Mouse (Mus musculus) stomach, embryonic 14.5 days (tissue): ENCODE data around the gene Uchl4. TPM values are rescaled to one million over a fixed set of nuclear protein-coding genes. Genes with fewer than 3 reads are reported as not detected.

Experiments
- ATAC-seq: fragments of 200-750 bp; cut with Nextera tagmentation; 2 replicates; pipeline ENCODE4 v1.8.0; 2017; ENCODE audit warnings: low read depth, moderate TSS enrichment; ENCODE audit not compliant: insufficient number of reproducible peaks, insufficient read depth, low FRiP score
- H3K27ac ChIP-seq: fragments of 300-500 bp; sonication (generic); 2 replicates; pipeline ENCODE4 v1.5.1; 2014; ENCODE audit warnings: mild to moderate bottlenecking, low read length, moderate library complexity, mixed read lengths
- H3K27me3 ChIP-seq: fragments of 300-500 bp; sonication (generic); 2 replicates; pipeline ENCODE4 v1.6.1; 2014; ENCODE audit warnings: low read length, control low read depth, mixed read lengths; ENCODE audit not compliant: control insufficient read depth, insufficient read depth
- H3K36me3 ChIP-seq: fragments of 300-500 bp; sonication (generic); 2 replicates; pipeline ENCODE4 v1.6.1; 2014; ENCODE audit warnings: mild to moderate bottlenecking, control low read depth, low read length, moderate library complexity, mixed read lengths; ENCODE audit not compliant: control insufficient read depth, insufficient read depth
- H3K4me1 ChIP-seq: fragments of 300-500 bp; sonication (generic); 2 replicates; pipeline ENCODE4 v1.6.1; 2014; ENCODE audit warnings: low read length, control low read depth, mixed read lengths; ENCODE audit not compliant: control insufficient read depth, insufficient read depth
- H3K4me2 ChIP-seq: fragments of 300-500 bp; sonication (generic); replicated peaks from 2 replicates; pipeline ENCODE4 v1.6.1; 2014; ENCODE audit warnings: low read depth, low read length, control low read depth
- H3K4me3 ChIP-seq: fragments of 300-500 bp; sonication (generic); 2 replicates; pipeline ENCODE4 v1.5.1; 2014; ENCODE audit warnings: low read depth, low read length, control low read depth
- H3K9ac ChIP-seq: fragments of 300-500 bp; sonication (generic); replicated peaks from 2 replicates; pipeline ENCODE4 v1.6.1; 2014; ENCODE audit warnings: low read depth, mild to moderate bottlenecking, control low read depth, low read length, moderate library complexity, mixed read lengths
- H3K9me3 ChIP-seq: fragments of 300-500 bp; sonication (generic); 2 replicates; pipeline ENCODE4 v1.6.1; 2016; ENCODE audit warnings: low read depth, low read length, control low read depth; ENCODE audit not compliant: control insufficient read depth
- WGBS: fragments of 180-500 bp; shearing (Covaris S2); extraction: QIAGEN DNeasy Blood & Tissue Kit; methylation state at CpG from one replicate; pipeline ENCODE4 v1.1.7; 2014; 5-methylcytosine and 5-hydroxymethylcytosine counted together
- polyA plus RNA-seq: library from polyadenylated mRNA; unstranded; fragments of >200 nt; fragmentation: Nextera tagmentation; extraction: Ambion mirVana; gene quantifications from 2 replicates; pipeline ENCODE4 v1.2.1, GENCODE M21; 2014

Gene Uchl4
- polyA plus RNA-seq, 1 experiment from 2014 or later, result 4.8 TPM

DNA sequence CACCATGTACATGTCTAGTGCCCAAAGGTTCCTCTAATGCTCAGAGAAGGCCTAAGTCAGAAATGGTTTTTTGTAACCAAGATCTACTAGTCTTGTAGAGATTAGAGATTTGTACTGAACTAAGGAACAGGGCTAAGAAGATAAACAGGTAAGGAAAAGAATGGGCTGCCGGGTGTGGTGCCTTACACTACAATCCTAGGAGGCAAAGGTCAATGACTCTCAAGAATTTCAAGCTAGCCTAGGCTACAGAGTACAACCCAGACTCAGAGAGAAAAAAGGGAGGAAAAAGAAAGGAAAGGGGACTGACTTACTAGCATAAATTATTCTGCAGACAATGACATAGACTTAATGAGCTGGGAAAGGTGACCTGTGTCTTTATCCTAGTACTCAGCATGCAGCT lies 14.4 kb upstream of the Uchl4 start:
- no peak overlapping the region for H3K4me2 ChIP-seq
- H3K36me3 ChIP-seq, result no peaks in the 10 kb centered on the region
- ATAC-seq, result no peak
- H3K27me3 ChIP-seq, result no peaks in the 10 kb centered on the region
- no peaks in the 10 kb centered on the region for H3K9me3 ChIP-seq
- no peak overlapping the region for H3K9ac ChIP-seq
- WGBS, result 51% methylated on average over 1 of the region's 1 CpGs
- H3K4me1 ChIP-seq, result peaks cover 2% of the 10 kb centered on the region; the same call in 1 of the 2 replicates
- H3K4me3 ChIP-seq, result no peak overlapping the region
- no peak overlapping the region for H3K27ac ChIP-seq

DNA sequence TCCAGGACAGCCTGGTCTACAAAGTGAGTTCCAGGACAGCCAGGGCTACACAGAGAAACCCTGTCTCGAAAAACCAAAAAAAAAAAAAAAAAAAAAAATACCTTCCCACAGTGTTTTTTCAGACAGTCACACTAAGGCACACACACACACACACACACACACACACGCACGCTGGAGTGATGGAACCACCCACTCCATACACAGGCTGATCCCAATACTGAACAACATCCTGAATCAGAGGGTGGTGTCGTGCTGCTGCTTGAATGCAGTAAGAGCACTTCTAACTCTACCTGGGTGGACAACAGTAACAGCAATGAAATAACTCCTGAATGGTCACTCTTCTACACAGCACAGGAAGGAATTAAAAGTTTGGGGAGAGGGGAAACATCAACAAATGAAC lies 13.5 kb upstream of the Uchl4 start:
- no peaks in the 10 kb centered on the region for H3K36me3 ChIP-seq
- no peak overlapping the region for H3K4me3 ChIP-seq
- peaks cover 2% of the 10 kb centered on the region; the same call in 1 of the 2 replicates for H3K4me1 ChIP-seq
- H3K4me2 ChIP-seq, result no peak overlapping the region
- 82% methylated on average over 4 of the region's 4 CpGs for WGBS
- H3K9ac ChIP-seq, result no peak overlapping the region
- no peak overlapping the region for H3K27ac ChIP-seq
- H3K9me3 ChIP-seq, result no peaks in the 10 kb centered on the region
- no peak for ATAC-seq
- no peaks in the 10 kb centered on the region for H3K27me3 ChIP-seq

DNA sequence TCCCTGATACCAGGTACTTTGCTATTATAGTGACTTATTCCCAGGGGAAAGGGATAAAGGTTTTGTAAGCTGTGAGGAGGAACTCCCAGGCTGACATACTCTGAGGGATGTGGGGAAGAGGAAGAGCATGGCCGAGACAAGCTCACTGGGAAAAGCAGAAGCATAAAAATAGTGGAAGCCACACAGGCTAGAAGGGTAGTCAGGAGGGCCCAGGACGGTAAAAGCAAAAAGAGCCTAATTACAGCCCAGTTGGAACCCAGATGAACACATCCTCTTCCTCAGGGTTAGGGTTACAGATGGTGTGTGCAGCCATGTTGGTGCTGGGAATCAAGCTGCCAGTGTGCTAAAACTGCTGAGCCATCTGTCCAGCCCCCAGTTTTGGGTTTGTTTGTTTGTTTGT lies 12.9 kb upstream of the Uchl4 start:
- H3K27ac ChIP-seq, result no peak overlapping the region
- peaks cover 3% of the 10 kb centered on the region; the same call in 1 of the 2 replicates for H3K4me1 ChIP-seq
- 66% methylated on average over 2 of the region's 2 CpGs for WGBS
- no peak for ATAC-seq
- H3K27me3 ChIP-seq, result no peaks in the 10 kb centered on the region
- no peak overlapping the region for H3K4me3 ChIP-seq
- H3K4me2 ChIP-seq, result no peak overlapping the region
- H3K9ac ChIP-seq, result no peak overlapping the region
- H3K36me3 ChIP-seq, result no peaks in the 10 kb centered on the region
- H3K9me3 ChIP-seq, result no peaks in the 10 kb centered on the region

GRCm38 (mm10) chr9:64225805-64226204 lies 9.2 kb upstream of the Uchl4 start:
- Histone ChIP-seq H3K27me3 (no peaks in the 10 kb centered on the region), H3K9ac (no peak overlapping the region), H3K4me3 (no peak overlapping the region), H3K27ac (no peak overlapping the region), H3K4me1 (peaks cover 12% of the 10 kb centered on the region; the same call in 1 of the 2 replicates), H3K36me3 (no peaks in the 10 kb centered on the region), H3K9me3 (no peaks in the 10 kb centered on the region), H3K4me2 (no peak overlapping the region)
- ATAC-seq, result 0 out of 2 replicates have a peak, but pooled peaks have one; percentile 67

GRCm38 (mm10) chr9:64227736-64228135 lies 7.3 kb upstream of the Uchl4 start:
- no peak for ATAC-seq
- H3K4me2 ChIP-seq, result no peak overlapping the region
- no peak overlapping the region for H3K4me3 ChIP-seq
- no peaks in the 10 kb centered on the region for H3K9me3 ChIP-seq
- WGBS, result 75% methylated on average over 12 of the region's 12 CpGs
- no peak overlapping the region for H3K27ac ChIP-seq
- peaks cover 31% of the 10 kb centered on the region for H3K4me1 ChIP-seq
- H3K36me3 ChIP-seq, result no peaks in the 10 kb centered on the region
- H3K27me3 ChIP-seq, result no peaks in the 10 kb centered on the region
- no peak overlapping the region for H3K9ac ChIP-seq

- no peak overlapping the region for H3K4me3 ChIP-seq
- ATAC-seq, result no peak
- H3K9ac ChIP-seq, result no peak overlapping the region
- peaks cover 36% of the 10 kb centered on the region for H3K4me1 ChIP-seq
- H3K27me3 ChIP-seq, result no peaks in the 10 kb centered on the region
- no peaks in the 10 kb centered on the region for H3K9me3 ChIP-seq
- no peak overlapping the region for H3K27ac ChIP-seq
- no peak overlapping the region for H3K4me2 ChIP-seq
- no peaks in the 10 kb centered on the region for H3K36me3 ChIP-seq
These were observed 6.0 kb upstream of the Uchl4 start for GRCm38 (mm10) chr9:64228972-64229371.

GRCm38 (mm10) chr9:64231171-64231570 lies 3.8 kb upstream of the Uchl4 start:
- Histone ChIP-seq H3K27me3 (no peaks in the 10 kb centered on the region), H3K27ac (peak overlapping the region; percentile 83), H3K4me1 (peaks cover 45% of the 10 kb centered on the region), H3K9me3 (no peaks in the 10 kb centered on the region), H3K4me3 (no peak overlapping the region), H3K9ac (no peak overlapping the region), H3K36me3 (no peaks in the 10 kb centered on the region), H3K4me2 (no peak overlapping the region)
- WGBS, result 27% methylated on average over 5 of the region's 5 CpGs
- ATAC-seq, result no peak

DNA sequence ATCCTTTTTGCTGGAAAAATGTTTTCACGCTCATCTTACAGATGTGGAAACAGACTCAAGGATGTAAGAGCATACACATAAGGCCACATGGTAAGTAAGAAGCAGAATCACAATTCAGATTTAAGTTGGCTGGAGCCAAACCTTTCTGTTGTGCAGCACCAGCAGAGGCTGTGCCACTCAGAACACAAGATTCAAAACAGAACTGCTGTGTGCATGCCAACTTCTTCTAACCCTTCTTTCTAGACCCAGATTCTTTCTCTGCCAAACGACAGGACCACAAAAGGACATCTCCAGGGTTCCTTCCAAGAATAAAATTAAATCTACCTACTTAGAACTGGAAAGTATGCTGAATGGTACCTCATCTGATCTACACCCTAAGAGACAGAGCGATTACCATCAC lies 3.3 kb upstream of the Uchl4 start:
- ATAC-seq, result no peak
- no peaks in the 10 kb centered on the region for H3K27me3 ChIP-seq
- H3K9me3 ChIP-seq, result no peaks in the 10 kb centered on the region
- 0 out of 2 replicates have a peak overlapping the region, but pooled peaks have one; percentile 12 for H3K4me2 ChIP-seq
- no peaks in the 10 kb centered on the region for H3K36me3 ChIP-seq
- WGBS, result 61% methylated on average over 3 of the region's 3 CpGs
- H3K4me1 ChIP-seq, result peaks cover 43% of the 10 kb centered on the region
- no peak overlapping the region for H3K4me3 ChIP-seq
- peak overlapping the region; percentile 83 for H3K27ac ChIP-seq
- no peak overlapping the region for H3K9ac ChIP-seq

DNA sequence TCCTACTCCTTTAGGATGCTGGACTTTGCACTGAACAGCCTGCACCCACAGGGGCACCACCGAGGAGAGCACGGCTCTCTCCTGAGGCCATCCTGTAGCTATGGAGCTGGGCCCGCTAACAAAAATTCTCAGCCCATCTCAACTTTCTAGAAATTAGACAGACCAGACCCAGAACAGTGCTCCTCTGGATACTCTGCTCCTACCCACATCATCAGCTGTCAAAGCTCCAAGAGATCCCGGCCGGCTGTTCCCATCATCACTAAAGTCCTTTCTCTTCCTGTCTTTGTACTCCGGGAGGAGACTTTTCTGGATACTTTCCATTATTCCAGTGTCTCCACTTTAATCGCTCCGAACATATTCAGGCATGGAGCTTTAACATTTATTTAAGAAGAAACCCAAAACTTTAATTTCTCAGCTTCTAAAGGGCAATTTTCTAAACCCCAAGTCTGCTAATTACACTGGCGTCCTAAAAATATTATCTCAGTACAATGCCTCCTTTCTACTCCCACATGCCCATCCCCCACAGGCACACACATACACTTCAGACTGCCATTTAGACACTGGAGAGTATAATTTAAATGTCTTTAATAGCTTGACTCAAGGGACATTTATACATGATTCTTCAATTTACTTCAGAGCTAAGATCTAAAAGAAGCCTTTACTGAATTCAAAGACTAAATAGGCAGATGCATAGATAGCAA lies 2.6 kb upstream of the Uchl4 start:
- Histone ChIP-seq H3K4me3 (no peak overlapping the region), H3K4me2 (0 out of 2 replicates have a peak overlapping the region, but pooled peaks have one; percentile 12), H3K9me3 (no peaks in the 10 kb centered on the region), H3K9ac (no peak overlapping the region), H3K27me3 (no peaks in the 10 kb centered on the region), H3K27ac (peak overlapping the region; percentile 83), H3K4me1 (peaks cover 42% of the 10 kb centered on the region), H3K36me3 (no peaks in the 10 kb centered on the region)
- 0 out of 2 replicates have a peak, but pooled peaks have one; percentile 42 for ATAC-seq
- WGBS, result 36% methylated on average over 9 of the region's 9 CpGs
